Mouse (Mus musculus) frontal cortex, postnatal 36 days (tissue): ENCODE results near the gene Gm20388.
A peak's percentile ranks its signal among the peaks of the same experiment; 100 is the strongest.
"Not testable (repeated sequence)": the region's sequence is repeated elsewhere in the genome, so short reads cannot be mapped to it uniquely, and the experiment has no call there.

ENCODE experiments used
- DNase-seq, 2 experiments: peaks; one replicate each; pipeline ENCODE4 v3.0.0; 2022; ENCODE audit warnings: low spot score in 2 of 2

Gene Gm20388

DNA sequence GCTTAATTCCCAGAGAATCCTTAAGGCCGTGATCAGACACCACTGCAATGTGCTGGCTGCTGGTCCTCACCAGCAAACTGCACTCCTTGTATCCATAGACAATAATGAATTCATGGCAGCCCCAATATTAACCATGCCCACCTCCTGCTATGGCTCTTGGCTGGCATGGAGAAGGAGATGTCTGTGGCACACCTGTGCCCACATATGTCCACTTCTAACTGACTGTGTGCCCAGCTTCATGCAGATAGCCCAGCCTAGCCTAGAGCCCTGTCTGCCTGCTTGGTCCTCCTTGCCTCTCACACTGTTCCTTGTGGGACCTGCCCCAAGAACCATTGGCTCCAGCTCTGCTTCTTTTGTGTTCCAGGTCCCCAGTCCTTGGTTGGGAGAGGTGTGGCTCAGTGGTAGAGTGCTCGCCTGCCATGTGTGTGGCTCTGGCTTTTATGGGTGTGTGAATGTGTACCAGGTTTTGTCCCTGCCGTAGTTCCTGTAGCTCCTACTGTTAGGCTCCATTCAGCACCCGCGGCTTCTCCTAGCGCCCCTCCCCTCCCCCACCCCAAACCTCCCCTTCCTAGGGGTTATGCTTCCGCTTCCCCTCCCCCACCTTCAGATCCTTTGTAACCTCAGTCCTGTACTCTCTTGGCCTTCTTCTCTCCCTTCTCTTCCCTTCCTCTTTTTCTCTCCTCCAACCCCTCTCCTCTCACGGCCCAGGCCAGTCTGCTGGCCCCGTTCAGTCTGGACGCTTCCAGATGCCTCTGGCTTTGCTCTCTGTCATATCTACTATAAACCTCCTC lies 2646.8 kb downstream of the Gm20388 start:
- no peak for DNase-seq

DNA sequence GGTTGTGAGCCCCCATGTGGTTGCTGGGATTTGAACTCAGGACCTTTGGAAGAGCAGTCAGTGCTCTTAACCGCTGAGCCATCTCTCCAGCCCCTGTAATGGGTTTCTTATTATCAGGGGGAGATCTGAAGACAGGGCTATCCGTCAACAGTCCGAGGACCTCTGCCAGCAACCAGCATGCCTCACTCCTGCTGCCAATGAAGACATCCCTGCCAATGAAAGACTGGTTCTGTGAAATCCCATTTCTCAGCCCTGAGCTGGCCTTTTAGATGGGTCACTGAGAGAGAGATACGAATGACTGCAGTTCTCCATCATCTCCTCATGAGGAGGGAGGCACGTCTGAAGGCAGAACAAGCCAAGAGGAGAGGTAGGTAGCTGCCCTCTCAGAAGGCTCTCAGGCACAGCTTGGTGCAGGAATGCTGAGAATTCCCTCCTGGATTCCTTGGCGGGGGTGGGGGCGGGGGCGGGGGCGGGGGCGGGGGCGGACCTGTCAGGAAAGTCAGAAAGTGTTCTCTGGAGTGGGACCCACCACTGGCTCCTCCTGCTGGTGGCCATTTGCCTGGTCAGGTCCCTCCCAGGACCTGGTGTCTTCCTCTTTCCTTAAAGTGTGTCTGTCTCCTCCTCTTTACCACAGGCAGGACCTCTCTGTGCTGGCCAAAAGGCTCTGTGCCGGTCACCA lies 2648.2 kb downstream of the Gm20388 start:
- DNase-seq: no peak

DNA sequence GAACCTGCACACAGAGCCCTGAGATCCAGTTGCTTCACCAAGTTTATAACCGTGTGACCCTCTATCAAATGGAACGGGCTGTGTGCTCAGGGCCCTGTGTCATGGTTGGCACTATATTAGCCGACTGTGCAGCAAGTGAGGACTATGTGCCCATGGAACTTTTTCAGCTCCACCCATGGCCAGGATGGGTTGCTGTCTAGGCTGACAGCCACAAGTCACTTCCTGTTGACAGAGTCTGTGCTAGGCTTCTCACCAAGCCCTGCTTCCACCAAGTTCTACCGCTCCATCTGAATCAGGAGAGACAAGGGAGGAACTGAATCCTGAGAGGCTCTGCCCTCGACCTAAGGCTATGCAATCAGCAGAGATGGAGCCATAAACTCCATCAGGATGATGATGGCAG lies 2650.6 kb downstream of the Gm20388 start:
- DNase-seq: no peak

DNA sequence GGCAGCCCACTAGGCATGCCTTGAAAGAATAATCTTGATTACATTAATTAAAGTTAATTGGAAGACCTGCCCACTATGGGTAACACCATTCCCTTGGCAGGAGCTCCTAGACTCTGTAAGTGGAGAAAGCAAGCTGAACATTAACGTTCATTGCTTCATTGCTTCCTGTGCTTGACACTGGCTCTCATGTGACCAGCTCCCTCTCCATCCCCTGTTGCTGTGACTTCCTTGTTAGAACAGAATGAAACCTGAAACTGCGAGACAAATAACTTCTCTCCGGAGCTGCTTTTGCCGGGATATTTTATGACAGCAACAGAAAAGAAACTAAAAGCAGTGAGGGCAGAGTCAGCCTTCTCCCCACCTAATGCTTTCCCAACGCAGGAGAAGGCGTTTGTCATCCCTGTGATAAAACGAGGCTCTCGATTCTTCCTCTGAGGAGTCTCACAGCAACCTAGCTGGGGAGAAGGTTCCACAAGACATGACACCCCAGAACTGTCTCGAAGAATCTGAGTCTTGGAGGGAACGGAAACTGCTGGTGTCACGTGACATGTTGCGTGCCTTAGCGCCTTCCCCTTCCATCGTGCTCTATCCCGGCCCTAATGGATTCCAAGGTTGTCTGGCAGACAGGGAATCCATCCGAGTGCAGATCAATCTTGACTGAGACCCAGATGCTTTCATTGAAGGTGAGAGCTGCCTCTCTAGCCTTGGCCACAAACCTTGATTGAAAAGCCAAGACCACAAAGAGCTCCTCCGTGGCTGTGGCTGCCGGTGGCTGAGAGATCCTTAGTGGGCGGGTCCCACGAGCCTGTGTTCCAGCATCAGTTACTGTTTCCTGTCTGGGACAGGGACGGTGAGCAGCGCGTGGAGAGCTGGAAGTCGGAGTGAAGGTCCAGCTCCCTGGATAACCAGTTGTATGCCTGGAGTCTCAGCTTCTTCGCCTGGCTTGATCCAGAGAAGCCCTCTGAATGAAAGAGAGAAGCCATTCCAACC lies 2654.0 kb downstream of the Gm20388 start:
- no peak for DNase-seq

DNA sequence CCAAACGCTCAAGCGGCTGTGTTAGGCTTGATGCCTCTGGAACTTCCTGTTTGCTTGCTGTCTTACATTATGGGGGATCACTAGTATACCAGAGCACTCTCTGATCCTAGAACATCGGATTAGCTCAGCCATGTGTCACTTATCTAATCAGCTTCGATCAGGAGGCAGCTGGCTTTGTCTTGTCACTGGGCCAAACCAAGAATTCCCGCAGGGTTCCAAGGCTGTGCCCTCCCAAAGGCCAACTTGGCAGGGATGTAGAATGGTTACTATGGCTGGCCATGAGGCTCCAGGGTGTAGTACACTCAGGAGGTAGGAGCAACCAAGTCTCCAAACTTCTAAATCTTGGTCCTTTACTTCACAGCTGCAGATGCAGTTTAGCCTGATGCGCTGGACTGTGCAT lies 2656.1 kb downstream of the Gm20388 start:
- no peak for DNase-seq

DNA sequence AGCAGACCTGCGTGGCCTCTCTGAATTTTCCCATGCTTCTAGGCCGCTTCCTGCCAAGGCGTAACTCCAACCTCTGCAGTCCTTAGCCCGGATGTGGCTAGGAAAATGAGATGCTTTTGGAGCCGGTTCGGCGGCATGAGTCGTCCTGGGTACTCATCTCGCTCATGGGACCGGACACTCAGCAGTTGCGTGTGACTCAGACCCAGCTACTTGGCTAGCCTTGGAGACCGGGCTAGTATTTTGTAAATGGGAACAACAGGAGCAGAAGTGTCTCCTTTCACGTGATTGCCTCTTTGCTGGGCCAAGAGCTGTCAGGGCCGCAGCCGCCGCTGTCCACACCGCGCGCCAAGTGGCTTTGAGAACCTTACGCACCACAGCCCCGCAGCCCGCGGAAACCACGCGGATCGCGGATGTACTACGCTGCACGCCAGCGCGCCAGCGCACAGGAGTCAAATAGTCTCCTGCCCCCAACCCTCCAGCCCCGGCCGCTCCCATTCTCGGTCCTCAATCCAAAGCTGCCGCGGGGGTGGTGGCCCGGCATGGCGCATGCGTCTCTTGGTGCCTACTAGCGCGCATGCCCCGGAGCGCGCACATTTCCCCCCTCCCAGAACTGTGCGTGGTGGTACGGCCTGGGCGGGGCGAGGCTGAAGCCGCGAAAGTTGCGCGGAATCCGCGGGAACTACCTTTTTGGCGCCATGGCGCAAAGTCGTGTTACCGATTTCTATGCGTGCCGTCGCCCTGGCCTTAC lies 2656.9 kb downstream of the Gm20388 start, which contains the start of gene Cdt1:
Cdt1 (plus strand) TSS at position 655 of the 748 bp plus-strand sequence.
- DNase-seq: peak; percentile 95 to 96

DNA sequence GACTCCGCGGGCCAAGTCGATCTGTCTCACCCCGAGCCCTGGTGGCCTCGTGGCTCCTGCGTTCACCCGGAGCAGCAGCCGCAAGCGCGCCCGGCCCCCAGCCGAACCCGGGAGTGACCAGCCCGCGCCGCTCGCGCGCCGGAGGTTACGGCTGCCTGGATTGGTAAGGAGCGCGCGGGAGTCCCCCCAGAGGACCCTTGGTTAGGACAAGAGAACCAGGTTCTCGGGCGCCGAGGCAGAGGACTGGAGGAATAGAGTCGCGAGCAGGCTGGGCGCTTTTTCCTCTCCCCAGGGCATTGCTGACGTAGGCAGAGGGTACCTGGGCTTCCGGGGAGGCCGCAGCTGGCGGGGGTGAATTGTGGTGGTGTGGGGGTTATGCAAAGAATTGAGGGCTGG lies 2657.5 kb downstream of the Gm20388 start:
- DNase-seq: no peak

DNA sequence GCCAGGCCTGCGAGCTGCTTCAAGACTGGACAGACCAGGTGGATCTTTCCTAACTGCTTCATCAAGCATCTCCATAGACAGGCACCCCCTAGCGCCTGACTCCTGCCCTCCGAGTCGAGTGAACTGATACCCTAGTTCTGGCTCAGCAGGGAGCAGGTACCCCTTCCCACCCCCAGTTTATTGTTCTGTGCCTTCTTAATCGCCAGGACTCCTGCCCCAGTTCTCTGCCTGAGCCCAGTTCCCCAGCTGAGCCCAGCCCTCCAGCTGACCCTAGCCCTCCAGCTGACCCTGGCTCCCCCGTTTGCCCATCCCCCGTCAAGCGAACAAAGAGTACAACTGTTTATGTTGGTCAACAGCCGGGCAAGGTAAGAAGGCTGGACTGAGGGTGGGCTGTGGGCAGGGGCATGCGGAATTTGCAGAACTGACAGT lies 2658.3 kb downstream of the Gm20388 start:
- DNase-seq: no peak

DNA sequence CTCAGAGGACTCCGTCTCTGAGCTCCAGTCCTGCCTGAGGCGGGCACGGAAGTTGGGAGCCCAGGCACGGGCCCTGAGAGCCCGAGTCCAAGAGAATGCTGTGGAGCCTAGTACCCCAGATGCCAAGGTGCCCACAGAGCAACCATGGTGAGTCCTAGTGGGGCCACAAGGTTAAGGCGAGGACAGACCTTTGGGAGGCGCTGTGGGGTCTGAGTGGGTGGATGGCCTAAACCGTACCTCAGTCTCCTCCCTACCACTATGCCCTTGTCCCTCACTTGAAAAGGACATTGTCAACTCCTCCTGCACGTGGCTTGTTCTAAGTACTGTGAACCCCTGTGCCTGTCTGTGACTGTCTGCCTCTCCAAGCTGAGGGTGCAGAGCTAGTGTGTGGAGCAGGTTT lies 2658.7 kb downstream of the Gm20388 start:
- no peak for DNase-seq

DNA sequence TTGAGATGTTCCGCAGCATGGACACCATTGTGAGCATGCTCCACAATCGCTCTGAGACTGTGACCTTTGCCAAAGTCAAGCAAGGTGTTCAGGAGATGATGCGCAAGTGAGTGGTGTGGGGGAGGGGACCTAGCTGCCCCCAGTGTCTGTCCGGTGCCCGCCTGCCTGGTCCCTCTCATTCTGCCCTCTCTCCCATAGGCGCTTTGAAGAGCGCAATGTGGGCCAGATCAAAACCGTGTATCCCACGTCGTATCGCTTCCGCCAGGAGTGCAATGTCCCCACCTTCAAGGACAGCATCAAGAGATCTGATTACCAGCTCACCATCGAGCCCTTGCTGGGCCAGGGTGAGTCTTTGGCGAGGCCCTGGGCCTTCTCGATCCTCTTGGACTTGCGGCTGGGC lies 2659.4 kb downstream of the Gm20388 start:
- DNase-seq: no peak

DNA sequence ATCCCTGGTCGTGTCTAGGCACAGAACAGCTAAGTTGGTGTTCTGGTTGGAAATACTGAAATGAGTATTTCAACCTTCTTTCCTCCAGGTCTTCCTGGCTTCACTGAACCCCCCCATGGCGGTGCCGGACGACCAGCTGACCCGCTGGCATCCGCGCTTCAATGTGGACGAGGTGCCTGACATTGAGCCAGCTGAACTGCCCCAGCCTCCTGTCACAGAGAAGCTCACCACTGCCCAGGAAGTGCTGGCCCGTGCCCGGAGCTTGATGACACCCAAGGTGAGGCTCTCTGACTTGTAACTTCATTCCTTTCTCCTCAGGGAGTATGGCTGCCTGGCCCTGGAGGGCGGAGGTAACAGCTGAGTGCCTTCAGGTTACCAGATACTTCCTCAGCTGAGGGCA lies 2660.5 kb downstream of the Gm20388 start:
- no peak for DNase-seq

DNA sequence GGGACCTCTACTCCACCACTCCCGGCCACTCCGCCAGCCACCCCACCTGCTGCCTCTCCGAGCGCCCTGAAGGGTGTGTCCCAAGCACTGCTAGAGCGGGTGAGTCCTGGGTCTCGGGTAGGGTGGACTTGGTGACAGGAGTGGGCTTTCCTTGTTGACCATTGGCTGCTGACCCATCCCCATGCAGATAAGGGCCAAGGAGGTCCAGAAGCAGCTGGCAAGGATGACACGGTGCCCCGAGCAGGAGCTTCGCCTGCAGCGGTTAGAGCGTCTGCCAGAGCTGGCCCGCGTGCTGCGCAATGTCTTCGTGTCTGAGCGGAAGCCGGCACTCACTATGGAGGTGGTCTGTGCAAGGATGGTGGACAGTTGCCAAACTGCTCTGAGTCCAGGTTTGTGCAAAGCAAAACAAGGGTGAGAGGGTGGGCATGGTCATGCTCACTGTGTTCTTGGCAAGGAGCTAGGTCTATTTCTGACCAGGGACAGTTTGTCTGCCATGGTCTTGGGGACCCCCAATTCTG lies 2661.2 kb downstream of the Gm20388 start:
- no peak for DNase-seq

DNA sequence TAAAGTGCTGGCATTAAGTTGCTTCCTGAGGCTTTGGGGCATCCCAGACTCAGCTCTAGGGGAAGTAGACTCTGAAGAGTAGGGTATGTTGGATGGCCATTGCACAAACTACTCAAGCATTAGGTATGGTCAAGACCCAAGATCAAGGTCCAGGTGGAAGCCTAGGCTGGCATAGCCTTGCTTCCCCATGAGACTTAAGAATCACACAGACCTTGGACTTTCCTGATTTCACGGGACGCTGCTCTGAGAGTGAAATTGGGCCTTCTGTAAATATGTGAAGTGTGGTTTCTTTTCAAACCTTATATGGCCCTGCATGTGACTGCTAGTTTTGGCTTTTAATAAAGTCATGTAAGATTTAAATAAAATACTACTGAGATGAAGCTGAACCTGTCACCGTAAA lies 2662.1 kb downstream of the Gm20388 start:
- DNase-seq: no peak

DNA sequence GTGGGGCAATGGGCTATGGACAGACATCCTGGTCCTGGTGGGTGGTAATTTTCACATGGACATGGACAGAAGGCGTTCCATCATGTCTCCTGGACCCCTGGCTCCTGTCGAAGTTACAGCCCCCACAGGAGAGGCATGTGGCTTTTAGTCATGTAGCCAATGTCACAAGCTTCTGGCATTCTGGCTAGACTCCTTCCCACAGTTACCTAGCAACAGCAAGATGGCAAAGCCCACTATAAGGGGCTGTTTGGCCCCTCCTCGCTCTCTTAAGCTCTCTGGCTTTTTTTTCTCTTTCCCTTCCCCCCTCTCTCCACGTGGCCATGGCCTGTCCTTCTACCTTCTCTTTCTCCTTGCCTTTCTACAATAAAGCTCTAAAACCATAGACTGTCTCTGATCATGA lies 2662.5 kb downstream of the Gm20388 start:
- DNase-seq: not testable (repeated sequence)

DNA sequence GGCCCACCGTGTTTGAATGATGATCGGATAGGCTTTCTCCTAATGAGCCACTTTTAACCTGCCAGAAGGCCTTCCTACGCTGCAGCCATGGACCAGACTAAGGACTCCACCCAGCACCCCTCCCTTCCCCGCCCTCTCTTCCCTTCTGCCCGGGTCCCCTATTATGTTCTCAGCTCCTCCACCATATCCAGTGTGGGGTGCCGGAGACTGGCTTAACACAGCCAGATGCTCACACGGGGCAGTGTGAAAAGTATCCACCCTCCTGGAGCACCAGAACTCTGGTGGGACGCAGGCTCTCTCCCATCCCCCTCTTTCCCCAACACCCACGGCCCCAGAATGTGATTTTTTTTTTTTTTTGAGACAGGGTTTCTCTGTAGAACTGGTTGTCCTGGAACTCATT lies 2662.9 kb downstream of the Gm20388 start:
- no peak for DNase-seq

DNA sequence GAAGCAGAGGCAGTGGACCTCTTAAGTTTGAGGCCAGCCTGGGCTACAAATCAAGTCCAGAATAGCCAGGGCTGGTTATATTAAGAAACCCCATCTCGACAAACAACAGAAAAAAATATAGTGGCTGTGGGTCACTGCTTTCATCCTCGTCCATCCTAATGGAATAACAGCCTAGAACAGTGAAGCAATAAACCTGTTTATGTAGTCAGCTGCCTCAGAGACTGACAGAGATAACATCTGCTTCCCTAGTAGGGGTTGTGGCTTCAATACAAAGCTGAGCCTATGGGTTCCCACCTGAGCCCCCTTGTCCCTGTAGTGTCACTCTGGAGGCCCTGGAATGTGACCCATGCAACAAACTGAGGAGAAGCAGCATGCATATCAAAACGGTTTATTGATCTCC lies 2663.6 kb downstream of the Gm20388 start:
- DNase-seq: no peak

DNA sequence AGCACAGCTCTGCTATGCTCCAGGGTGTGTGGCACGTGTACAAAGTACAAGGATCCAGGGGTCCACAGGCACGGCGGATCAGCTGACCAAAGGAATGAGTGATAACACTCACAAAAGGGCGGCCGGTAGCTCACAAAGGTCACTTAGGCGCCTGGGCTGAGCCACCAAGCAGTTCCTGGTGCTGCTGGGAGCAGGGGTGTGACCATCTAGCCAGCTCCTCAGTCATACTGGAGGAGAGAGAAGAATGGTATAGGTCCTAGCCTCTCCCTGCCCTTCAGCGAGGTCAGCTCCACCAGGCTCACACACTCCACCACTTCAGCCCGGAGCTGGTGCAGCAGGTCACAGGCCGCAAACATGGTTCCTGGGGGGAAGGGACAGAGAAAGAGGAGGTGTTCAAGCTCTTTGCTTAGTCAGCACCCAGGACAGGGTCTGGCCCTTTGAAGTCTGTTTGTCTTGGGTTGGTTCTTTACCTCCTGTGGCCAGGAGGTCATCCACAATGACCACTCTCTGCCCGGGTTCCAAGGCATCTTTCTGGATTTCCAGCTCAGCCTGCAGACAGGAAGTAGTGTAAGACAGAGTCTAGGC lies 2664.1 kb downstream of the Gm20388 start:
- DNase-seq: no peak

DNA sequence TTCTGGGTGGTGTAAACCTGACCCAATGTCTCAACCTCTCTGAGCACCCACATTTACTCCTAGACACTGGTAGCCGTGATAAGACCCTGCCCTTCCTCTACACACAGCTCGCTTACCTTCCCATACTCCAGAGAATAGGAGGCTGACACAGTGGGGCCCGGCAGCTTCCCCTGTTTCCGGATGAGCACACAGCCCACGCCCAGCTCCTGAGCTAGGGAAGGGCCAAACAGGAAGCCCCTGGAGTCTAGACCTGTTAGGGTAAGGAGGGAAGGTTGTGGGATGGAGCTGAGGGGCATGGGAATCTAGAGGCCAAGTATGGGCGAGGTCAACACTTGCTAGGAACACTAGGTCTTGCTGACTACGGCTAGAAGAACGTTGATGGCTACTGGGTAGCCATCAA lies 2664.6 kb downstream of the Gm20388 start:
- DNase-seq: no peak

DNA sequence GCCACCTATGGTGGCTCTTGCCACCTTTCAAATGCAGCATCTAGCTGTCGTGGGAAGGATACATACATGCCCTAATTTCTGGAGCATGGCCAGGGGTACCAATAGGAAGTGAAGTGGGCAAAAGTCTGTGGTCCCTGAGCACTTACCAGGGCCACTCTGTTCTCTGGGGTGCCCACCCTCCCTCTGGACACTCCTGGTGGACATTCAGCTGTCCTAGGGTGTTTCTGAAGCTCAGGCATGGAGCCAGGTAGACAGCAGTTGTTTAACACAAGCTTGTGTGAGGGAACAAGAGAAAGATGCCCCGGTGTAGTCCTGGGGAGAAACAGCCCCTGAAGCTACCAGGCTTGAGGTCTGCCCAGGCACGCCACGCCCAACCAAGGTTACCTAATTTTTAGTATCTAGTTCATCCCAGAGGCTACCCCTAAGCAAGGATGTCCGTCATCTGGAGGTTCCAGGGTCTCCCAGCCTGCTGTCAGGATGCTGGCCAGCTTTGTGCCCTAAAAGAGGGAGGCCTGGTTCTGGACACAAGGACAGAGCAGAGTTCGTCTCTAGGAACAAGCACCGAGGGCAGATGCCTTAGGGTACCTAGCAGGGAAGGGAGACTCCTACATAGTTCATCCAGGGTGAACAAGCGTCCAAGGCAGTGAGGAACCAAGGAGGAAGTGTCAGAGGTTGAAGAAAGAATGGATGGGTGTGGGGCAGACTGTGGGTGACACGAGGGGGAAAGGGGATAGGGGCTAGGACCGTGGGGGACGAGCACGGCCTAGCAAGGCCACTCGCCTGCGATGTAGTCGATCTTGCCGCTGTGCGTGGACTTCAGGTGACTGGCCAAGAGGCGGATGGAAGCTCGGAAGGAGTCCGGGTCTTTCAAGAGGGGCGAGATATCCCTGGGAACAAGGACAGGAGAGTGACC lies 2665.3 kb downstream of the Gm20388 start:
- DNase-seq: peak in 1 of 2 experiments; percentile 14

DNA sequence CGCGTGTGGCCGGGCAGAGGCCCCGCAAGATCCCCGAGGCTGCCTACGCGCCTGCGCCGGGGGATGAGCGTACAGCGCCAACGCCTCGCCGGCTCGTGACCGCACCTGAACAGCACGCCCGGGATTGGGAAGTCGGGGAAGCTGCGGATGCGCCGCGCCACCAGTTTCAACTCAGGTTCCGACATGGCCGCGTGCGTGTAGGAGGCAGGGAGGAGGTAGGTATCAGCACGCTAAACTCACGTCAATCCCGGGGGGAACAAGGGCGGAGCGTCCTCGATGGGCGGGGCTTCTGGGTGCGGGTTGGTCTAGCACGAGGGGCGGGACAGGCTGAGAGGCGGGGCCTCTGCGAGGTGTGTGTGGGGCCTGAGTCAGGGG lies 2666.0 kb downstream of the Gm20388 start, which contains the start of gene Aprt:
Aprt (minus strand) TSS at position 262 of the 375 bp plus-strand sequence.
- DNase-seq: peak; percentile 91 to 93
